Mouse (Mus musculus) myocyte (in vitro differentiated cells): ENCODE data around the gene Pon3.

ENCODE experiments used
- MAX ChIP-seq: IDR thresholded peaks from one replicate; pipeline ENCODE4 v1.6.1; 2011; ENCODE audit warnings: low read depth, mild to moderate bottlenecking, control low read depth
- MYOD1 ChIP-seq, 3 experiments: IDR thresholded peaks; one replicate each; pipeline ENCODE4 v1.6.1; 2011; ENCODE audit warnings: control low read depth in 2 of 3, low read depth in 2 of 3, mild to moderate bottlenecking in 2 of 3, moderate library complexity in 1 of 3; ENCODE audit not compliant: insufficient read length in 2 of 3, control insufficient read depth in 1 of 3

GRCm38 (mm10) chr6:5299561-5299960, 43.5 kb upstream of the Pon3 start:
- TF ChIP-seq MYOD1 (IDR thresholded peaks at IDR 0.05; ENCODE audit: control insufficient read depth in 1 of 3, insufficient read length in 2 of 3, low read depth in 2 of 3) (no peak), MAX (no peak)
